Mouse (Mus musculus) lung, embryonic 15.5 days (tissue): ENCODE measurements around the gene Ppp4c. TPM values are rescaled to one million over a fixed set of nuclear protein-coding genes. Genes with fewer than 3 reads are reported as not detected.

Source experiments
- ATAC-seq: fragments of 200-750 bp; cut with Nextera tagmentation; 2 replicates; pipeline ENCODE4 v1.8.0; 2017; ENCODE audit warnings: moderate number of reproducible peaks, borderline replicate concordance; ENCODE audit not compliant: low FRiP score, low TSS enrichment; ENCODE audit errors: extremely low read depth
- H3K27ac ChIP-seq: fragments of 300-500 bp; sonication (generic); 2 replicates; pipeline ENCODE4 v1.5.1; 2015; ENCODE audit warnings: moderate library complexity, mild to moderate bottlenecking, inconsistent platforms
- H3K27me3 ChIP-seq: fragments of 300-500 bp; sonication (generic); 2 replicates; pipeline ENCODE4 v1.6.1; 2015; ENCODE audit warnings: inconsistent platforms
- H3K36me3 ChIP-seq: fragments of 300-500 bp; sonication (generic); 2 replicates; pipeline ENCODE4 v1.6.1; 2015; ENCODE audit warnings: inconsistent platforms
- H3K4me1 ChIP-seq: fragments of 300-500 bp; sonication (generic); 2 replicates; pipeline ENCODE4 v1.6.1; 2015; ENCODE audit warnings: inconsistent platforms
- H3K4me2 ChIP-seq: fragments of 300-500 bp; sonication (generic); 2 replicates; pipeline ENCODE4 v1.6.1; 2015; ENCODE audit warnings: inconsistent platforms, mild to moderate bottlenecking, moderate library complexity
- H3K4me3 ChIP-seq: fragments of 300-500 bp; sonication (generic); 2 replicates; pipeline ENCODE4 v1.5.1; 2015; ENCODE audit warnings: mild to moderate bottlenecking, inconsistent platforms
- H3K9ac ChIP-seq: fragments of 300-500 bp; sonication (generic); 2 replicates; pipeline ENCODE4 v1.6.1; 2015; ENCODE audit warnings: inconsistent platforms
- H3K9me3 ChIP-seq: fragments of 300-500 bp; sonication (generic); 2 replicates; pipeline ENCODE4 v1.6.1; 2016; ENCODE audit warnings: inconsistent platforms
- WGBS: fragments of 180-500 bp; shearing (Covaris S2); methylation state at CpG from one replicate; pipeline ENCODE4 v1.1.7; 2015; 5-methylcytosine and 5-hydroxymethylcytosine counted together
- polyA plus RNA-seq: library from polyadenylated mRNA; unstranded; fragments of >200 nt; fragmentation: Nextera tagmentation; extraction: Ambion mirVana; gene quantifications from 2 replicates; pipeline ENCODE4 v1.2.1, GENCODE M21; 2015

Ppp4c gene
- polyA plus RNA-seq, 1 experiment from 2014 or later: 260 TPM

- Histone ChIP-seq H3K27me3 (no peaks in the 10 kb centered on the region), H3K4me3 (peak overlapping the region; percentile 89), H3K36me3 (peaks cover 27% of the 10 kb centered on the region), H3K4me1 (peaks cover 30% of the 10 kb centered on the region), H3K4me2 (peak overlapping the region; percentile 86), H3K27ac (peak overlapping the region; percentile 99), H3K9me3 (no peaks in the 10 kb centered on the region), H3K9ac (peak overlapping the region; percentile 76)
- no peak for ATAC-seq
- WGBS: 56% methylated on average over 5 of the region's 5 CpGs
Observed at GRCm38 (mm10) chr7:126800269-126801056, 8.2 kb upstream of the Ppp4c start.

GRCm38 (mm10) chr7:126799468-126800268, 7.4 kb upstream of the Ppp4c start:
- ATAC-seq: peak; percentile 90
- peaks cover 30% of the 10 kb centered on the region for H3K4me1 ChIP-seq
- H3K9ac ChIP-seq: peak overlapping the region; percentile 76
- no peaks in the 10 kb centered on the region for H3K27me3 ChIP-seq
- H3K27ac ChIP-seq: peak overlapping the region; percentile 99
- H3K4me2 ChIP-seq: peak overlapping the region; percentile 86
- no peaks in the 10 kb centered on the region for H3K9me3 ChIP-seq
- WGBS: 3% methylated on average over 36 of the region's 38 CpGs
- peak overlapping the region; percentile 89 for H3K4me3 ChIP-seq
- H3K36me3 ChIP-seq: peaks cover 33% of the 10 kb centered on the region

GRCm38 (mm10) chr7:126799050-126799467, 6.8 kb upstream of the Ppp4c start:
- Histone ChIP-seq H3K36me3 (peaks cover 39% of the 10 kb centered on the region), H3K27me3 (no peaks in the 10 kb centered on the region), H3K27ac (peak overlapping the region; percentile 99), H3K4me2 (peak overlapping the region; percentile 86), H3K9me3 (no peaks in the 10 kb centered on the region), H3K9ac (peak overlapping the region; percentile 92), H3K4me1 (peaks cover 30% of the 10 kb centered on the region), H3K4me3 (peak overlapping the region; percentile 89)
- WGBS: 0% methylated on average over 30 of the region's 36 CpGs
- ATAC-seq: peak; percentile 97

GRCm38 (mm10) chr7:126798127-126799049, 6.1 kb upstream of the Ppp4c start:
- no peak for ATAC-seq
- peak overlapping the region; percentile 89 for H3K4me3 ChIP-seq
- under 1% methylated on average over 40 of the region's 40 CpGs for WGBS
- H3K4me1 ChIP-seq: peaks cover 31% of the 10 kb centered on the region
- H3K36me3 ChIP-seq: peaks cover 44% of the 10 kb centered on the region
- peak overlapping the region; percentile 95 for H3K27ac ChIP-seq
- no peaks in the 10 kb centered on the region for H3K27me3 ChIP-seq
- peak overlapping the region; percentile 86 for H3K4me2 ChIP-seq
- H3K9me3 ChIP-seq: no peaks in the 10 kb centered on the region
- H3K9ac ChIP-seq: peak overlapping the region; percentile 92

GRCm38 (mm10) chr7:126797411-126798126, 5.3 kb upstream of the Ppp4c start, which contains the start of gene Fam57b:
Gene Fam57b, plus strand, starts transcription at chr7:126797668.
- peak within 1 kb of the TSS; percentile 89 for H3K4me3 ChIP-seq
- peak within 1 kb of the TSS; percentile 92 for H3K9ac ChIP-seq
- peaks cover 41% of the 10 kb centered on the region for H3K36me3 ChIP-seq
- peak within 1 kb of the TSS; percentile 95 for H3K27ac ChIP-seq
- H3K27me3 ChIP-seq: no peaks in the 10 kb centered on the region
- peaks cover 39% of the 10 kb centered on the region for H3K4me1 ChIP-seq
- no peaks in the 10 kb centered on the region for H3K9me3 ChIP-seq
- 16% methylated on average over 21 of the region's 21 CpGs for WGBS
- H3K4me2 ChIP-seq: peak within 1 kb of the TSS; percentile 86
- no peak for ATAC-seq

- Histone ChIP-seq H3K27me3 (no peaks in the 10 kb centered on the region), H3K27ac (no peak overlapping the region), H3K9me3 (no peaks in the 10 kb centered on the region), H3K4me1 (peaks cover 39% of the 10 kb centered on the region), H3K9ac (no peak overlapping the region), H3K4me2 (peak overlapping the region; percentile 14; the same call in 1 of the 2 replicates), H3K4me3 (no peak overlapping the region), H3K36me3 (peaks cover 38% of the 10 kb centered on the region)
- 77% methylated on average over 8 of the region's 8 CpGs for WGBS
- no peak for ATAC-seq
Observed at GRCm38 (mm10) chr7:126796350-126796932, 4.1 kb upstream of the Ppp4c start.

GRCm38 (mm10) chr7:126795387-126796317, 3.4 kb upstream of the Ppp4c start:
- no peaks in the 10 kb centered on the region for H3K27me3 ChIP-seq
- no peak overlapping the region for H3K27ac ChIP-seq
- H3K4me3 ChIP-seq: no peak overlapping the region
- no peak overlapping the region for H3K4me2 ChIP-seq
- 77% methylated on average over 16 of the region's 16 CpGs for WGBS
- peaks cover 38% of the 10 kb centered on the region for H3K36me3 ChIP-seq
- ATAC-seq: no peak
- no peaks in the 10 kb centered on the region for H3K9me3 ChIP-seq
- peaks cover 41% of the 10 kb centered on the region for H3K4me1 ChIP-seq
- no peak overlapping the region for H3K9ac ChIP-seq

GRCm38 (mm10) chr7:126794271-126794605, 1.9 kb upstream of the Ppp4c start:
- Histone ChIP-seq H3K4me2 (no peak overlapping the region), H3K4me1 (peaks cover 37% of the 10 kb centered on the region), H3K36me3 (peaks cover 49% of the 10 kb centered on the region), H3K9ac (no peak overlapping the region), H3K9me3 (no peaks in the 10 kb centered on the region), H3K27ac (no peak overlapping the region), H3K4me3 (no peak overlapping the region), H3K27me3 (no peaks in the 10 kb centered on the region)
- 70% methylated on average over 4 of the region's 4 CpGs for WGBS
- ATAC-seq: no peak

GRCm38 (mm10) chr7:126793456-126794270, 1.4 kb upstream of the Ppp4c start:
- Histone ChIP-seq H3K4me2 (no peak overlapping the region), H3K9ac (no peak overlapping the region), H3K4me1 (peaks cover 37% of the 10 kb centered on the region), H3K27me3 (no peaks in the 10 kb centered on the region), H3K27ac (no peak overlapping the region), H3K4me3 (no peak overlapping the region), H3K9me3 (no peaks in the 10 kb centered on the region), H3K36me3 (peaks cover 54% of the 10 kb centered on the region)
- 67% methylated on average over 4 of the region's 4 CpGs for WGBS
- no peak for ATAC-seq
